Mouse (Mus musculus): ENCODE measurements at regions not wholly inside any gene's neighbourhood (a gene's known extent, or its start where the extent isn't known, plus 50 kb on each side); places are given as distances from the start of the nearest gene placed in this dataset.

DNA sequence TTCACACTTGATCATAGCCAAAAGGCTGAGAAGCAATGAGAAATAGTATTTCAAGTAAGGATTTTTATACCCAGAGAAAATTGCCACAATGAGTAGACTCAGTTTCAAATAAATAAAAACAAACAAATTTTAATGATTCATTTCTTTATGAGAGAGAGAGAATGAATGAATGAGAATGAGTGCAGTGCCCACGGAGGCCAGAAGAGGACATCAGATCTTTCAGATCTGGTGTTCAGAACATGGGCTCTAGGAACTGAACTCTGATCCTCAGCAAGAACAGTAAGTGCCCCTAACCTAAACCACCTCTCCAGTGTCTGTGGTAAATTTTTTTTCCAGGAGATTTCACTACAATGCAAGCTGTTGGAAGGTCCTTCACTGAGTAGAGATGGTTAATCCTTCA lies 185.5 kb upstream of the Runx1 start:
- Histone ChIP-seq H3K36me3 (no peaks in the 10 kb centered on the region), H3K4me1 (replicated peaks) (peaks cover 8% of the 10 kb centered on the region), H3K27ac (no peak overlapping the region), H3K27me3 (ENCODE audit: insufficient read depth, poor library complexity, severe bottlenecking) (peaks cover 22% of the 10 kb centered on the region), H3K4me3 (no peak overlapping the region), H3K9me3 (no peaks in the 10 kb centered on the region)
- no peak for DNase-seq (ENCODE audit: low spot score)
- 88% methylated on average over 1 of the region's 1 CpGs for WGBS

- Histone ChIP-seq H3K36me3 (no peaks in the 10 kb centered on the region), H3K4me1 (replicated peaks) (peaks cover 15% of the 10 kb centered on the region), H3K27me3 (ENCODE audit: insufficient read depth, poor library complexity, severe bottlenecking) (peaks cover 31% of the 10 kb centered on the region), H3K4me3 (peak overlapping the region; percentile 38), H3K9me3 (no peaks in the 10 kb centered on the region), H3K27ac (0 out of 2 replicates have a peak overlapping the region, but pooled peaks have one; percentile 12)
- 2% methylated on average over 21 of the region's 21 CpGs for WGBS
- peak; percentile 19 for DNase-seq (ENCODE audit: low spot score)
These were observed 180.5 kb upstream of the Runx1 start for GRCm38 (mm10) chr16:93006321-93006984.

GRCm38 (mm10) chr16:93005470-93005869 lies 179.5 kb upstream of the Runx1 start:
- no peak for DNase-seq (ENCODE audit: low spot score)
- Histone ChIP-seq H3K27me3 (ENCODE audit: insufficient read depth, poor library complexity, severe bottlenecking) (peaks cover 31% of the 10 kb centered on the region), H3K9me3 (no peaks in the 10 kb centered on the region), H3K36me3 (no peaks in the 10 kb centered on the region), H3K4me3 (no peak overlapping the region), H3K4me1 (replicated peaks) (peaks cover 15% of the 10 kb centered on the region), H3K27ac (no peak overlapping the region)
- 22% methylated on average over 8 of the region's 8 CpGs for WGBS

GRCm38 (mm10) chr16:93003830-93004229 lies 177.9 kb upstream of the Runx1 start:
- Histone ChIP-seq H3K4me3 (no peak overlapping the region), H3K27me3 (ENCODE audit: insufficient read depth, poor library complexity, severe bottlenecking) (peaks cover 31% of the 10 kb centered on the region), H3K4me1 (replicated peaks) (peaks cover 15% of the 10 kb centered on the region), H3K9me3 (no peaks in the 10 kb centered on the region), H3K27ac (no peak overlapping the region), H3K36me3 (no peaks in the 10 kb centered on the region)
- DNase-seq (ENCODE audit: low spot score), result no peak
- 84% methylated on average over 4 of the region's 4 CpGs for WGBS

GRCm38 (mm10) chr16:92998689-92999088 lies 172.7 kb upstream of the Runx1 start:
- Histone ChIP-seq H3K36me3 (no peaks in the 10 kb centered on the region), H3K4me3 (no peak overlapping the region), H3K27ac (no peak overlapping the region), H3K4me1 (replicated peaks) (no peaks in the 10 kb centered on the region), H3K27me3 (ENCODE audit: insufficient read depth, poor library complexity, severe bottlenecking) (peaks cover 4% of the 10 kb centered on the region), H3K9me3 (no peaks in the 10 kb centered on the region)
- 84% methylated on average over 3 of the region's 3 CpGs for WGBS
- DNase-seq (ENCODE audit: low spot score), result no peak

DNA sequence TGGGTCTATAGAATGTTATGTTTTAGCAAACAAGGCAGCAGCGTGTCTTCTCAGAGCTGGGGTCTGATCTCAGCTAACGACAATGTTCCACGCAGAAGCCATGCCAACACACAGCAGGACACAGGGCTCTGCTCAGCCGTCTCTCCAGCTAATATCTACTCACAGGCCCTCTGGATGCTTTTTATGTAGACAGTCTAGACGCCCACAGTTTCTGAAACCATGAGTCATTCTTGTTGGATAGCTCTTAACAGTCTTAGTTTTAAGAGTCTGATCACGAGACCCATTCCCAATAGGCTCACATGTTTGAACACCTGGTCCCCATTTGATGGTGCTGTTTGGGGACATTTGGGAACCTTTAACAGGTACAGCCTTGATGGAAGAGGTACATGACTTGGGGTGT lies 171.7 kb upstream of the Runx1 start:
- H3K27ac ChIP-seq, result no peak overlapping the region
- no peak for DNase-seq (ENCODE audit: low spot score)
- 78% methylated on average over 6 of the region's 6 CpGs for WGBS
- H3K4me3 ChIP-seq, result no peak overlapping the region
- H3K36me3 ChIP-seq, result no peaks in the 10 kb centered on the region
- 0 out of 2 replicates have a peak, but pooled peaks cover under 1% of the 10 kb centered on the region for H3K4me1 ChIP-seq (replicated peaks)
- no peaks in the 10 kb centered on the region for H3K9me3 ChIP-seq
- peaks cover 4% of the 10 kb centered on the region for H3K27me3 ChIP-seq (ENCODE audit: insufficient read depth, poor library complexity, severe bottlenecking)

DNA sequence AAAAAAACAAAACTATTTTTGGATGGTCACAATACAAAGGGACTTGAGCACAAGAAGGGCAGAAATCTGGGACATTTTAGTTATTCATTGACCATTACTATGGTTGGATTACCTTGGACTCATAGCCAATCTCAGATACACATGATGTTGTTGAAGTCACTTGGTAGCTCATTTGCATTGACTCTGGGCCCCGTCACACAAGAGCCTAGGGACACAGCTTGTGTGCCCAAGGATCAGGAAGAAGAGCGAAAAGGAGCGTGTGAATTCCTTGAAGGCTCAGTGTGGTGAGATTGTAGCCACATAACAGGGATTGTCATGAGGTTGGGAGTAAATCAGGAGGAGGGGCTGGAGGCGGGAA lies 170.0 kb upstream of the Runx1 start:
- H3K4me3 ChIP-seq, result no peak overlapping the region
- WGBS, result 82% methylated on average over 4 of the region's 4 CpGs
- 0 out of 2 replicates have a peak, but pooled peaks cover 4% of the 10 kb centered on the region for H3K4me1 ChIP-seq (replicated peaks)
- DNase-seq (ENCODE audit: low spot score), result no peak
- H3K9me3 ChIP-seq, result no peaks in the 10 kb centered on the region
- no peaks in the 10 kb centered on the region for H3K36me3 ChIP-seq
- H3K27ac ChIP-seq, result no peak overlapping the region
- peaks cover 4% of the 10 kb centered on the region for H3K27me3 ChIP-seq (ENCODE audit: insufficient read depth, poor library complexity, severe bottlenecking)

DNA sequence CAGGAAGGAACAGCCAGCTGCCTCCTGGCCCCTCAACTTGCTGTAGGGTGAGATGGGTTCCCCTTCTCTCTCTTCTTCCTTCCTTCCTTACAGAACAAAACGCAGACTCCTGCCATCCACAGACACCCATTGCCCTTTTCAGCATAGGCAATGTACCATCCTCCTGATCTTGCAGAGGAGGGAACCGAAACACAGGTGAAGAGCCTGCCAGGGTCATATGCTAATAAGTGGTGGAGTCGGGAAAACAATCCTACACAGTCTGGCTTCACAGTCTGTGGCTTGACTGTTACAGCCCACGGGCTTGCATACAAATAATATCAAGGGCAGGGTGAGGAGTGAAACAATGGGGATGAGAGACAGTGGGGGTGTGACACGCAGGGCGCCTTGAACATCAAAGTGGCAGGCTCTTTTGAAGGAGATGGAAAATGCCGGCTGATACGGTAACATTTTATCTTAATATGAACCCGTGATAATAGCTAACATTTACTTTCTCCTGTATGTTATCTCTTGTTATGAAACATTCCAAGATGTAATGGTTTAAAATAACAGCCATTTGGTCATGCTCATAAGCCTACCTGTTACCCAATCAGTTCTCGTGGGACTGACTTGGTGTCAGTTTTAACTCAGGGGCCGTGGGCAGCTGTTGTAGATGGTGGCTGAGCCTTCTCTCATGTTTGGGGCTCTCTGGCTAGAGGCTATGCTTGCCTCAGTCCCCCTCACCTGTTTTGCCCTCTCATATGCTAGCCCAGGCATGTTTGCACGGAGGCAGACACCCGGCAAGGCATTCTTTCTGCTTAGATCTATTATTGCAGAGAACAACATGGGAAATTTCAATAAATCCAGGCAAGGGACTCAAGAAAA lies 169.4 kb upstream of the Runx1 start:
- H3K9me3 ChIP-seq, result no peaks in the 10 kb centered on the region
- no peak overlapping the region for H3K27ac ChIP-seq
- H3K4me3 ChIP-seq, result no peak overlapping the region
- 0 out of 2 replicates have a peak, but pooled peaks cover 4% of the 10 kb centered on the region for H3K4me1 ChIP-seq (replicated peaks)
- H3K36me3 ChIP-seq, result no peaks in the 10 kb centered on the region
- peaks cover 4% of the 10 kb centered on the region for H3K27me3 ChIP-seq (ENCODE audit: insufficient read depth, poor library complexity, severe bottlenecking)
- 79% methylated on average over 13 of the region's 13 CpGs for WGBS
- DNase-seq (ENCODE audit: low spot score), result no peak

DNA sequence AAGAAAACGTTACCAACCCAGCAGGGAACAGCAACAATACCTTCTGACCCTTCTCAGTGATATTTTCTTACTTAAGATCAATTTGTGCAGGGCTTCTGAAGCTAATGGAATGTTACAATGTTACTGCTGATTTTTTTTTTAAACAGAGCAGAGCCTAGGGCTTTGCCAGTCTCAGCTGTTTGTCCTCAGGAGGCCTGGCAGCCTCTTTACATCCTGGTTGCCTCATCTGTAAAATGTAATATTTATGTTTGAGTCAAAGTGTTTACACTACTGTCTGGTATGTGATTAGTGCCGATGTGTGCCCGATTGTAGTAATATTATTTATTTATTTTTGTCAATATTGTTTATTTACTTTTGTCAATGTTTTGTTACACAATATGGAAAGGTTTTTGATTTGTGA lies 166.9 kb upstream of the Runx1 start:
- Histone ChIP-seq H3K4me1 (replicated peaks) (0 out of 2 replicates have a peak, but pooled peaks cover 4% of the 10 kb centered on the region), H3K36me3 (no peaks in the 10 kb centered on the region), H3K4me3 (no peak overlapping the region), H3K27me3 (ENCODE audit: insufficient read depth, poor library complexity, severe bottlenecking) (peaks cover 4% of the 10 kb centered on the region), H3K9me3 (no peaks in the 10 kb centered on the region), H3K27ac (no peak overlapping the region)
- DNase-seq (ENCODE audit: low spot score), result no peak
- 55% methylated on average over 3 of the region's 3 CpGs for WGBS

GRCm38 (mm10) chr16:92991405-92991804 lies 165.5 kb upstream of the Runx1 start:
- Histone ChIP-seq H3K27me3 (ENCODE audit: insufficient read depth, poor library complexity, severe bottlenecking) (peaks cover 4% of the 10 kb centered on the region), H3K4me1 (replicated peaks) (0 out of 2 replicates have a peak, but pooled peaks cover 4% of the 10 kb centered on the region), H3K27ac (no peak overlapping the region), H3K36me3 (no peaks in the 10 kb centered on the region), H3K9me3 (no peaks in the 10 kb centered on the region), H3K4me3 (no peak overlapping the region)
- no peak for DNase-seq (ENCODE audit: low spot score)
- WGBS, result 46% methylated on average over 7 of the region's 7 CpGs

DNA sequence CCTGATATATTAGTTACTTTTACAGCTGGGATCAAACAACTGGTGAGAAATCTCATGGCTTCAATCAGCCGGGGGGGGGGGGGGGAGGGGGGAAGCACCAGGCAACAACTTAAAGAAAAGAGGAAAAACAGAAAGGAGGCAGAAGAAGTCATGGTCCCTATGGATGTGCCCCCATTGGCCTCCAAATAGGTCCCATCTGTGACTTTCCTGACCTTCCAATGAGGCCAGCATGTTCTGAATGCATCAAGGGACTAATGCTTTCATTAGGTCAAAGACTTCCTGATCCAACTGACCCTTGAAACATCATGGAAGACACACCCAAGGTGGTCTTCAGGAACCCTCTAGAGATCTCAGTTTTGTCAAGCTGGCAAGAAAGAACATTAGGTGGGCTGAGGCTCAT lies 162.5 kb upstream of the Runx1 start:
- peak; percentile 47 for DNase-seq (ENCODE audit: low spot score)

GRCm38 (mm10) chr16:92988000-92988399 lies 162.1 kb upstream of the Runx1 start:
- Histone ChIP-seq H3K27me3 (ENCODE audit: insufficient read depth, poor library complexity, severe bottlenecking) (no peaks in the 10 kb centered on the region), H3K9me3 (no peaks in the 10 kb centered on the region), H3K27ac (no peak overlapping the region), H3K4me1 (replicated peaks) (peaks cover 9% of the 10 kb centered on the region), H3K4me3 (no peak overlapping the region), H3K36me3 (no peaks in the 10 kb centered on the region)
- 76% methylated on average over 3 of the region's 3 CpGs for WGBS
- no peak for DNase-seq (ENCODE audit: low spot score)

More for the DNA sequence above, 162.5 kb upstream of the Runx1 start:
- no peaks in the 10 kb centered on the region for H3K9me3 ChIP-seq
- H3K4me3 ChIP-seq, result no peak overlapping the region
- H3K27me3 ChIP-seq (ENCODE audit: insufficient read depth, poor library complexity, severe bottlenecking), result no peaks in the 10 kb centered on the region
- WGBS, result 71% methylated on average over 1 of the region's 1 CpGs
- H3K4me1 ChIP-seq (replicated peaks), result peaks cover 9% of the 10 kb centered on the region
- no peaks in the 10 kb centered on the region for H3K36me3 ChIP-seq
- H3K27ac ChIP-seq, result no peak overlapping the region

DNA sequence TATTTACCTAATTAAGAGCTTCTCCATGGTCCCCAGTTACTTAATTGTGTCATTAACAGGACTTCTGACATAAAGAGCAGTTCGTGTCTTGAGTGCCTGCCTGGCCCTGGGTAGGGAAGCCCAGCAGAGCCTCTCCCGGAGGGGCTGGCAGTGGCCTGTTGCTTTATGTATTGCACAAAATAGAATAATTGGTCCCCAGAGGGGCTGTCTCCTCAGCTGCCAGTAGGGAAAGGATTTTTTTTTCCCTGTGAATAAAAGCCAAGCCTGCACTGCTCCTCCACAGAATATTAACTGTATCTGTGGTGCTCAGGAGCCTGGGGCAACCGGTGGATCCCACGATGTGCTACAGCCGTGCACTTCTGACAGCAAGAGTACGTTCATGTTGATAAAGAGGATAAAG lies 159.8 kb upstream of the Runx1 start:
- WGBS, result 65% methylated on average over 6 of the region's 6 CpGs

More for the DNA sequence above, 159.8 kb upstream of the Runx1 start:
- Histone ChIP-seq H3K27ac (no peak overlapping the region), H3K9me3 (0 out of 2 replicates have a peak, but pooled peaks cover 4% of the 10 kb centered on the region), H3K4me3 (no peak overlapping the region), H3K27me3 (ENCODE audit: insufficient read depth, poor library complexity, severe bottlenecking) (no peaks in the 10 kb centered on the region), H3K4me1 (replicated peaks) (peaks cover 5% of the 10 kb centered on the region), H3K36me3 (no peaks in the 10 kb centered on the region)
- no peak for DNase-seq (ENCODE audit: low spot score)

Measured in hindbrain, embryonic 10.5 days (tissue).